Mouse (Mus musculus): ENCODE data around the gene Phlpp1. TPM values are rescaled to one million over a fixed set of nuclear protein-coding genes. Genes with fewer than 3 reads are reported as not detected.
A peak's percentile ranks its signal among the peaks of the same experiment; 100 is the strongest.

The Phlpp1 gene
- polyA plus RNA-seq, 1 experiment from 2014 or later: 8.3 TPM

GRCm38 (mm10) chr1:106172931-106173371 is 1.4 kb downstream of the Phlpp1 start:
- no peaks in the 10 kb centered on the region for H3K9me3 ChIP-seq (replicated peaks; ENCODE audit: control insufficient read depth, low read length)
- H3K36me3 ChIP-seq (ENCODE audit: control insufficient read depth, insufficient read depth, low read length): no peaks in the 10 kb centered on the region
- peak overlapping the region; percentile 94; the same call in 1 of the 2 replicates for H3K27ac ChIP-seq (ENCODE audit: low read depth, low read length)
- ATAC-seq (no peak), DNase-seq (ENCODE audit: low spot score) (peak; percentile 53)
- H3K27me3 ChIP-seq (replicated peaks; ENCODE audit: control insufficient read depth, insufficient read depth, low read length): no peaks in the 10 kb centered on the region
- H3K4me2 ChIP-seq (ENCODE audit: low read length): peak overlapping the region; percentile 82
- H3K4me3 ChIP-seq (ENCODE audit: low read depth, low read length): peak overlapping the region; percentile 95
- WGBS: under 1% methylated on average over 41 of the region's 47 CpGs
- peak overlapping the region; percentile 96 for H3K9ac ChIP-seq (ENCODE audit: low read length)
- H3K4me1 ChIP-seq (ENCODE audit: control insufficient read depth, insufficient read depth, low read length): peaks cover 24% of the 10 kb centered on the region

GRCm38 (mm10) chr1:106173621-106174156 is 2.1 kb downstream of the Phlpp1 start:
- H3K27ac ChIP-seq (ENCODE audit: low read depth, low read length): no peak overlapping the region; the same call in 1 of the 2 replicates
- H3K4me1 ChIP-seq (ENCODE audit: control insufficient read depth, insufficient read depth, low read length): peaks cover 29% of the 10 kb centered on the region
- ATAC-seq: no peak
- H3K9me3 ChIP-seq (replicated peaks; ENCODE audit: control insufficient read depth, low read length): no peaks in the 10 kb centered on the region
- H3K36me3 ChIP-seq (ENCODE audit: control insufficient read depth, insufficient read depth, low read length): no peaks in the 10 kb centered on the region
- H3K4me3 ChIP-seq (ENCODE audit: low read depth, low read length): peak overlapping the region; percentile 95
- peak overlapping the region; percentile 96 for H3K9ac ChIP-seq (ENCODE audit: low read length)
- DNase-seq (ENCODE audit: low spot score): peak; percentile 28
- peak overlapping the region; percentile 82 for H3K4me2 ChIP-seq (ENCODE audit: low read length)
- WGBS: 6% methylated on average over 9 of the region's 9 CpGs
- no peaks in the 10 kb centered on the region for H3K27me3 ChIP-seq (replicated peaks; ENCODE audit: control insufficient read depth, insufficient read depth, low read length)

GRCm38 (mm10) chr1:106174598-106174997 is 3.0 kb downstream of the Phlpp1 start:
- Histone ChIP-seq H3K27me3 (replicated peaks; ENCODE audit: control insufficient read depth, insufficient read depth, low read length) (no peaks in the 10 kb centered on the region), H3K4me2 (ENCODE audit: low read length) (peak overlapping the region; percentile 82), H3K9me3 (replicated peaks; ENCODE audit: control insufficient read depth, low read length) (no peaks in the 10 kb centered on the region), H3K4me1 (ENCODE audit: control insufficient read depth, insufficient read depth, low read length) (peaks cover 29% of the 10 kb centered on the region), H3K4me3 (ENCODE audit: low read depth, low read length) (peak overlapping the region; percentile 95), H3K36me3 (ENCODE audit: control insufficient read depth, insufficient read depth, low read length) (no peaks in the 10 kb centered on the region), H3K9ac (ENCODE audit: low read length) (peak overlapping the region; percentile 96; the same call in 1 of the 2 replicates), H3K27ac (ENCODE audit: low read depth, low read length) (no peak overlapping the region)
- no peak for ATAC-seq
- no peak for DNase-seq (ENCODE audit: low spot score)

GRCm38 (mm10) chr1:106175360-106175759 is 3.8 kb downstream of the Phlpp1 start:
- Histone ChIP-seq H3K4me3 (ENCODE audit: low read depth, low read length) (peak overlapping the region; percentile 95), H3K4me1 (ENCODE audit: control insufficient read depth, insufficient read depth, low read length) (peaks cover 29% of the 10 kb centered on the region), H3K36me3 (ENCODE audit: control insufficient read depth, insufficient read depth, low read length) (no peaks in the 10 kb centered on the region), H3K9me3 (replicated peaks; ENCODE audit: control insufficient read depth, low read length) (no peaks in the 10 kb centered on the region), H3K27ac (ENCODE audit: low read depth, low read length) (no peak overlapping the region), H3K4me2 (ENCODE audit: low read length) (peak overlapping the region; percentile 82), H3K9ac (ENCODE audit: low read length) (peak overlapping the region; percentile 47), H3K27me3 (replicated peaks; ENCODE audit: control insufficient read depth, insufficient read depth, low read length) (no peaks in the 10 kb centered on the region)
- 39% methylated on average over 3 of the region's 3 CpGs for WGBS
- DNase-seq (ENCODE audit: low spot score) (no peak), ATAC-seq (no peak)

- peaks cover 29% of the 10 kb centered on the region for H3K4me1 ChIP-seq (ENCODE audit: control insufficient read depth, insufficient read depth, low read length)
- H3K4me2 ChIP-seq (ENCODE audit: low read length): peak overlapping the region; percentile 38
- H3K36me3 ChIP-seq (ENCODE audit: control insufficient read depth, insufficient read depth, low read length): no peaks in the 10 kb centered on the region
- WGBS: 5% methylated on average over 1 of the region's 1 CpGs
- H3K27me3 ChIP-seq (replicated peaks; ENCODE audit: control insufficient read depth, insufficient read depth, low read length): no peaks in the 10 kb centered on the region
- peak overlapping the region; percentile 2; the same call in 1 of the 2 replicates for H3K4me3 ChIP-seq (ENCODE audit: low read depth, low read length)
- DNase-seq (ENCODE audit: low spot score): peak; percentile 60
- no peaks in the 10 kb centered on the region for H3K9me3 ChIP-seq (replicated peaks; ENCODE audit: control insufficient read depth, low read length)
- no peak for ATAC-seq
- no peak overlapping the region for H3K9ac ChIP-seq (ENCODE audit: low read length)
- 0 out of 2 replicates have a peak overlapping the region, but pooled peaks have one; percentile 3 for H3K27ac ChIP-seq (ENCODE audit: low read depth, low read length)
These were observed 5.2 kb downstream of the Phlpp1 start for GRCm38 (mm10) chr1:106176791-106177190.

- H3K27ac ChIP-seq (ENCODE audit: low read depth, low read length): no peak overlapping the region
- 41% methylated on average over 8 of the region's 8 CpGs for WGBS
- peaks cover 29% of the 10 kb centered on the region for H3K4me1 ChIP-seq (ENCODE audit: control insufficient read depth, insufficient read depth, low read length)
- ATAC-seq (no peak), DNase-seq (ENCODE audit: low spot score) (no peak)
- H3K9ac ChIP-seq (ENCODE audit: low read length): no peak overlapping the region
- H3K36me3 ChIP-seq (ENCODE audit: control insufficient read depth, insufficient read depth, low read length): no peaks in the 10 kb centered on the region
- no peaks in the 10 kb centered on the region for H3K27me3 ChIP-seq (replicated peaks; ENCODE audit: control insufficient read depth, insufficient read depth, low read length)
- no peak overlapping the region for H3K4me2 ChIP-seq (ENCODE audit: low read length)
- H3K4me3 ChIP-seq (ENCODE audit: low read depth, low read length): no peak overlapping the region
- no peaks in the 10 kb centered on the region for H3K9me3 ChIP-seq (replicated peaks; ENCODE audit: control insufficient read depth, low read length)
These were observed 6.6 kb downstream of the Phlpp1 start for GRCm38 (mm10) chr1:106177868-106178790.

GRCm38 (mm10) chr1:106183701-106184100 is 12.1 kb downstream of the Phlpp1 start:
- 79% methylated on average over 2 of the region's 2 CpGs for WGBS

GRCm38 (mm10) chr1:106184780-106185460 is 13.4 kb downstream of the Phlpp1 start:
- WGBS: 74% methylated on average over 4 of the region's 4 CpGs
- DNase-seq (ENCODE audit: low spot score) (no peak), ATAC-seq (no peak)
- no peaks in the 10 kb centered on the region for H3K27me3 ChIP-seq (replicated peaks; ENCODE audit: control insufficient read depth, insufficient read depth, low read length)
- no peak overlapping the region for H3K4me2 ChIP-seq (ENCODE audit: low read length)
- H3K4me1 ChIP-seq (ENCODE audit: control insufficient read depth, insufficient read depth, low read length): peaks cover 9% of the 10 kb centered on the region; the same call in 1 of the 2 replicates
- H3K9ac ChIP-seq (ENCODE audit: low read length): no peak overlapping the region
- no peaks in the 10 kb centered on the region for H3K36me3 ChIP-seq (ENCODE audit: control insufficient read depth, insufficient read depth, low read length)
- no peaks in the 10 kb centered on the region for H3K9me3 ChIP-seq (replicated peaks; ENCODE audit: control insufficient read depth, low read length)
- no peak overlapping the region for H3K27ac ChIP-seq (ENCODE audit: low read depth, low read length)
- no peak overlapping the region for H3K4me3 ChIP-seq (ENCODE audit: low read depth, low read length)

More at GRCm38 (mm10) chr1:106183701-106184100, 12.1 kb downstream of the Phlpp1 start:
- Histone ChIP-seq H3K36me3 (ENCODE audit: control insufficient read depth, insufficient read depth, low read length) (no peaks in the 10 kb centered on the region), H3K9me3 (replicated peaks; ENCODE audit: control insufficient read depth, low read length) (no peaks in the 10 kb centered on the region), H3K4me1 (ENCODE audit: control insufficient read depth, insufficient read depth, low read length) (peaks cover 9% of the 10 kb centered on the region; the same call in 1 of the 2 replicates), H3K4me2 (ENCODE audit: low read length) (no peak overlapping the region), H3K27me3 (replicated peaks; ENCODE audit: control insufficient read depth, insufficient read depth, low read length) (no peaks in the 10 kb centered on the region), H3K9ac (ENCODE audit: low read length) (no peak overlapping the region), H3K4me3 (ENCODE audit: low read depth, low read length) (no peak overlapping the region), H3K27ac (ENCODE audit: low read depth, low read length) (no peak overlapping the region)
- no peak for DNase-seq (ENCODE audit: low spot score)
- no peak for ATAC-seq
